Mouse (Mus musculus) CH12.LX (cell line): ENCODE data around the gene Socs3. TPM values are rescaled to one million over a fixed set of nuclear protein-coding genes. Genes with fewer than 3 reads are reported as not detected.

Source experiments
- DNase-seq: peaks from one replicate; pipeline ENCODE4 v3.0.0-alpha.2; 2013; ENCODE audit errors: extremely low read depth
- H3K27ac ChIP-seq: 2 replicates; pipeline ENCODE4 v1.5.1; 2012; ENCODE audit warnings: low read depth, mild to moderate bottlenecking, control low read depth, moderate library complexity; ENCODE audit not compliant: insufficient read depth
- H3K27me3 ChIP-seq: replicated peaks from 2 replicates; pipeline ENCODE3; 2012; ENCODE audit warnings: inconsistent platforms
- H3K36me3 ChIP-seq, 2 experiments: replicated peaks in 1 of 2; 2 replicates each; pipeline versions ENCODE3 to v1.6.1; 2012; ENCODE audit warnings: inconsistent platforms in 1 of 2, low read length in 1 of 2, mild to moderate bottlenecking in 1 of 2, mixed read lengths in 1 of 2, moderate library complexity in 1 of 2; ENCODE audit not compliant: control insufficient read depth in 1 of 2, insufficient read depth in 1 of 2
- H3K4me1 ChIP-seq, 2 experiments: 2 replicates each; pipeline ENCODE4 v1.6.1; 2012; ENCODE audit warnings: inconsistent platforms in 1 of 2, moderate library complexity in 1 of 2; ENCODE audit not compliant: insufficient read depth in 2 of 2, control insufficient read depth in 1 of 2
- H3K4me2 ChIP-seq: 2 replicates; pipeline ENCODE4 v1.6.1; 2012; ENCODE audit warnings: low read depth, mild to moderate bottlenecking, control low read depth; ENCODE audit not compliant: poor library complexity, insufficient read depth, severe bottlenecking
- H3K4me3 ChIP-seq, 3 experiments: fragments of 150-350 bp in 1 of 3; sonication (generic) in 1 of 3; replicated peaks in 1 of 3; 2 replicates each; pipeline versions ENCODE3 to v1.5.1; 2011 to 2012; ENCODE audit warnings: low read depth in 2 of 3, low read length in 2 of 3, mild to moderate bottlenecking in 2 of 3, moderate library complexity in 2 of 3, control low read depth in 1 of 3, improper control_type of control experiment in 1 of 3, inconsistent platforms in 1 of 3, mixed read lengths in 1 of 3; ENCODE audit not compliant: poor library complexity in 1 of 3
- H3K79me2 ChIP-seq: replicated peaks from 2 replicates; pipeline ENCODE4 v1.6.1; 2012; ENCODE audit warnings: mild to moderate bottlenecking, moderate library complexity; ENCODE audit not compliant: control insufficient read depth, poor library complexity, insufficient read depth, severe bottlenecking; ENCODE audit errors: extremely low read depth
- H3K9ac ChIP-seq: 2 replicates; pipeline ENCODE4 v1.6.1; 2012; ENCODE audit warnings: low read depth, mild to moderate bottlenecking, control low read depth, moderate library complexity; ENCODE audit not compliant: insufficient read depth
- H3K9me3 ChIP-seq: replicated peaks from 2 replicates; pipeline ENCODE3; 2012; ENCODE audit warnings: low read length, inconsistent platforms, mixed read lengths
- BHLHE40 ChIP-seq: IDR thresholded peaks from 2 replicates; pipeline ENCODE4 v1.6.1; 2011; ENCODE audit warnings: mild to moderate bottlenecking, low read depth, low read length, improper control_type of control experiment
- CHD2 ChIP-seq: IDR thresholded peaks from 2 replicates; pipeline ENCODE4 v1.6.1; 2011; ENCODE audit warnings: low read length, improper control_type of control experiment
- E2F4 ChIP-seq: IDR thresholded peaks from 2 replicates; pipeline ENCODE4 v1.6.1; 2011; ENCODE audit warnings: low read depth, low read length, improper control_type of control experiment; ENCODE audit not compliant: insufficient replicate concordance
- ELF1 ChIP-seq: IDR thresholded peaks from 2 replicates; pipeline ENCODE4 v1.6.1; 2014; ENCODE audit warnings: low read depth, mild to moderate bottlenecking, inconsistent platforms, low read length, improper control_type of control experiment
- ETS1 ChIP-seq: conservative IDR thresholded peaks from 2 replicates; pipeline ENCODE4 v1.6.1; 2012; ENCODE audit warnings: low read depth, mild to moderate bottlenecking, inconsistent platforms, low read length, improper control_type of control experiment, moderate library complexity
- GABPA ChIP-seq: IDR thresholded peaks from 2 replicates; pipeline ENCODE4 v1.6.1; 2012; ENCODE audit warnings: low read depth, low read length, improper control_type of control experiment, inconsistent platforms; ENCODE audit not compliant: insufficient replicate concordance
- HCFC1 ChIP-seq: IDR thresholded peaks from 2 replicates; pipeline ENCODE4 v1.6.1; 2012; ENCODE audit warnings: low read depth, mild to moderate bottlenecking, inconsistent platforms, low read length, improper control_type of control experiment
- JUN ChIP-seq: IDR thresholded peaks from 2 replicates; pipeline ENCODE4 v1.6.1; 2011; ENCODE audit warnings: low read depth, mild to moderate bottlenecking, low read length, improper control_type of control experiment, moderate library complexity; ENCODE audit not compliant: insufficient read depth
- JUND ChIP-seq: conservative IDR thresholded peaks from 2 replicates; pipeline ENCODE4 v1.6.1; 2011; ENCODE audit warnings: low read depth, low read length, improper control_type of control experiment
- KAT2A ChIP-seq: IDR thresholded peaks from 2 replicates; pipeline ENCODE4 v1.6.1; 2012; ENCODE audit warnings: low read length, improper control_type of control experiment, inconsistent platforms; ENCODE audit not compliant: insufficient replicate concordance
- MAX ChIP-seq: IDR thresholded peaks from 2 replicates; pipeline ENCODE4 v1.6.1; 2011; ENCODE audit warnings: low read length, improper control_type of control experiment
- MXI1 ChIP-seq: IDR thresholded peaks from 2 replicates; pipeline ENCODE4 v1.6.1; 2011; ENCODE audit warnings: mild to moderate bottlenecking, low read depth, low read length, improper control_type of control experiment
- NELFE ChIP-seq: IDR thresholded peaks from 2 replicates; pipeline ENCODE4 v1.6.1; 2011; ENCODE audit warnings: low read depth, low read length, improper control_type of control experiment
- PAX5 ChIP-seq: IDR thresholded peaks from 2 replicates; pipeline ENCODE4 v1.6.1; 2012; ENCODE audit warnings: low read length, inconsistent platforms, mixed read lengths
- POLR2A ChIP-seq: IDR thresholded peaks from 2 replicates; pipeline ENCODE4 v1.6.1; 2011; ENCODE audit warnings: low read depth, mild to moderate bottlenecking, improper control_type of control experiment, low read length
- POLR2AphosphoS2 ChIP-seq: IDR thresholded peaks from 2 replicates; pipeline ENCODE4 v1.6.1; 2011; ENCODE audit warnings: low read depth, low read length, improper control_type of control experiment
- RAD21 ChIP-seq: IDR thresholded peaks from 2 replicates; pipeline ENCODE4 v1.6.1; 2011; ENCODE audit warnings: low read depth, mild to moderate bottlenecking, low read length, improper control_type of control experiment, moderate library complexity
- RCOR1 ChIP-seq: conservative IDR thresholded peaks from 2 replicates; pipeline ENCODE4 v1.6.1; 2012; ENCODE audit warnings: low read depth, mild to moderate bottlenecking, inconsistent platforms, low read length, improper control_type of control experiment
- SIN3A ChIP-seq: IDR thresholded peaks from 2 replicates; pipeline ENCODE4 v1.6.1; 2012; ENCODE audit warnings: low read length, improper control_type of control experiment, inconsistent platforms
- SMC3 ChIP-seq: IDR thresholded peaks from 2 replicates; pipeline ENCODE4 v1.6.1; 2011; ENCODE audit warnings: low read depth, low read length, improper control_type of control experiment
- TBP ChIP-seq: conservative IDR thresholded peaks from 2 replicates; pipeline ENCODE4 v1.6.1; 2011; ENCODE audit warnings: low read depth, low read length, improper control_type of control experiment
- UBTF ChIP-seq: IDR thresholded peaks from 2 replicates; pipeline ENCODE4 v1.6.1; 2012; ENCODE audit warnings: low read depth, mild to moderate bottlenecking, inconsistent platforms, low read length, improper control_type of control experiment, moderate library complexity
- USF1 ChIP-seq: IDR thresholded peaks from 2 replicates; pipeline ENCODE4 v1.6.1; 2014; ENCODE audit warnings: low read depth, mild to moderate bottlenecking, inconsistent platforms, low read length, improper control_type of control experiment
- ZC3H11A ChIP-seq: IDR thresholded peaks from 2 replicates; pipeline ENCODE4 v1.6.1; 2012; ENCODE audit warnings: low read depth, mild to moderate bottlenecking, inconsistent platforms, low read length, improper control_type of control experiment
- ZKSCAN1 ChIP-seq: IDR thresholded peaks from 2 replicates; pipeline ENCODE4 v1.6.1; 2012; ENCODE audit warnings: low read depth, inconsistent platforms, low read length, improper control_type of control experiment, borderline replicate concordance
- ZNF384 ChIP-seq: IDR thresholded peaks from 2 replicates; pipeline ENCODE4 v1.6.1; 2012; ENCODE audit warnings: low read depth, low read length, improper control_type of control experiment, inconsistent platforms
- dilution Hi-C: fragments of 300-500 bp; cut with MboI; formaldehyde crosslinking; loops from 2 replicates; pipeline ENCODE4 v1.14.3; 2020; ENCODE audit warnings: low sequenced_read_pairs; ENCODE audit not compliant: extremely low pct_unique_long_range_greater_than_20kb, extremely low pct_ligation_motif_present
- in situ Hi-C: fragments of 300-500 bp; cut with MboI; formaldehyde crosslinking; loops from 3 replicates; pipeline ENCODE4 v1.14.3; 2019; ENCODE audit warnings: low sequenced_read_pairs, low pct_ligation_motif_present, low pct_unique_long_range_greater_than_20kb, mixed read lengths
- polyA plus RNA-seq: library from polyadenylated mRNA; unstranded; fragments of >175 nt; gene quantifications from 2 replicates; pipeline ENCODE4 v1.2.1, GENCODE M21; 2012; ENCODE audit warnings: low read depth; ENCODE audit not compliant: insufficient read length
- total RNA-seq, 2 experiments: library from RNA; depleted of rRNA; stranded (reverse); fragments of 300-350 nt in 1 of 2; fragments of >200 nt in 1 of 2; gene quantifications; 2 replicates each; pipeline ENCODE4 v1.2.3; 2012 to 2014

The Socs3 gene
- total and polyA plus RNA-seq, 3 experiments, result 0.83 to 4.7 (median 1.2) TPM

- H3K4me3 ChIP-seq, result no peak overlapping the region
Observed at GRCm38 (mm10) chr11:118000083-118000482, 30.2 kb upstream of the Socs3 start.

GRCm38 (mm10) chr11:117999260-117999934 is 29.6 kb upstream of the Socs3 start:
- Histone ChIP-seq H3K27ac (peak overlapping the region; percentile 36), H3K36me3 (peaks cover 54 to 89% of the 10 kb centered on the region in 2 experiments), H3K9me3 (no peaks in the 10 kb centered on the region), H3K9ac (no peak overlapping the region), H3K4me1 (peaks cover 47 to 64% of the 10 kb centered on the region in 2 experiments), H3K27me3 (no peaks in the 10 kb centered on the region), H3K79me2 (peaks cover 45% of the 10 kb centered on the region), H3K4me3 (no peak overlapping the region)
- DNase-seq, result no peak
- in situ Hi-C loops, result no loop called here
- TF ChIP-seq ZNF384 (no peak), SIN3A (no peak), ZC3H11A (no peak), ELF1 (no peak), POLR2A (no peak), BHLHE40 (no peak), MXI1 (no peak), RCOR1 (no peak), ZKSCAN1 (no peak), JUND (no peak), PAX5 (no peak), E2F4 (no peak), TBP (no peak), CHD2 (no peak), UBTF (no peak), POLR2AphosphoS2 (no peak), USF1 (no peak), RAD21 (no peak), KAT2A (no peak), MAX (no peak)
- TF ChIP-seq, all 38 proteins: peak for 0
- dilution Hi-C loops, result no loop called here
- H3K4me2 ChIP-seq, result no peak overlapping the region

More at GRCm38 (mm10) chr11:118000083-118000482, 30.2 kb upstream of the Socs3 start:
- Histone ChIP-seq H3K27me3 (no peaks in the 10 kb centered on the region), H3K27ac (peak overlapping the region; percentile 36), H3K36me3 (peaks cover 61 to 90% of the 10 kb centered on the region in 2 experiments), H3K4me2 (no peak overlapping the region), H3K9me3 (no peaks in the 10 kb centered on the region), H3K79me2 (peaks cover 39% of the 10 kb centered on the region), H3K9ac (no peak overlapping the region), H3K4me1 (peaks cover 42 to 57% of the 10 kb centered on the region in 2 experiments)
- dilution Hi-C loops (no loop called here), in situ Hi-C loops (no loop called here)
- DNase-seq, result no peak
- TF ChIP-seq RAD21 (no peak), SMC3 (no peak), JUN (no peak), ZC3H11A (no peak), ELF1 (no peak), JUND (no peak), POLR2A (no peak), MXI1 (no peak), KAT2A (no peak), ETS1 (no peak), HCFC1 (no peak), ZKSCAN1 (no peak), UBTF (no peak), NELFE (no peak), GABPA (no peak), USF1 (no peak), BHLHE40 (no peak)
